Mouse (Mus musculus): Measurements from ENCODE around the gene Sdsl. TPM values are rescaled to one million over a fixed set of nuclear protein-coding genes. Genes with fewer than 3 reads are reported as not detected.

Gene Sdsl
- polyA plus RNA-seq, 1 experiment = not detected

DNA sequence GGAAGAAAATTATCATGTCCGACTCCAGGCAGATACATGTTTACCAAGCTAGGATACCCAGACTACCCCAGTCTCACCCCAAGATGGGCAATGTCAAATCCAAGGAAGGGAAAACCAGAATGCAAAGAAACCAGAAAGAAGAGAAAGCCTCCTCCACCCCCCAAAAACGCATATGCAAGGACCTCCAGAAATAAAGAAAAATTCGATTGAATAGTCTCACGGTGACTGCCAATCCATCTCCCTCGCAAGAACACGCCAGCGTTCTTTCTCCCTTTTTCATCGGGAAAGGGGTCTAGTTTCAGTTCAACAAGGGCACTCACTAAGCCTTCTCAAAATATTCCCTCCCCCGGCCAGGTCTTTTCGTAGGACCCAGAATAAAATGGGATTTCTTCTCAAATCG is 48.0 kb downstream of the Sdsl start:
- H3K4me3 ChIP-seq (ENCODE audit: insufficient read depth, low read length) = no peak overlapping the region
- TF ChIP-seq CTCF (IDR thresholded peaks at IDR 0.05; ENCODE audit: low read depth, low read length) = no peak
- no peak for TF ChIP-seq POLR2A (IDR thresholded peaks at IDR 0.05; ENCODE audit: borderline replicate concordance, low read depth, low read length)
- no peak overlapping the region for H3K27ac ChIP-seq (ENCODE audit: insufficient read depth, low read depth, low read length)
- no peaks in the 10 kb centered on the region for H3K4me1 ChIP-seq (ENCODE audit: control insufficient read depth, insufficient read depth, low read length)

DNA sequence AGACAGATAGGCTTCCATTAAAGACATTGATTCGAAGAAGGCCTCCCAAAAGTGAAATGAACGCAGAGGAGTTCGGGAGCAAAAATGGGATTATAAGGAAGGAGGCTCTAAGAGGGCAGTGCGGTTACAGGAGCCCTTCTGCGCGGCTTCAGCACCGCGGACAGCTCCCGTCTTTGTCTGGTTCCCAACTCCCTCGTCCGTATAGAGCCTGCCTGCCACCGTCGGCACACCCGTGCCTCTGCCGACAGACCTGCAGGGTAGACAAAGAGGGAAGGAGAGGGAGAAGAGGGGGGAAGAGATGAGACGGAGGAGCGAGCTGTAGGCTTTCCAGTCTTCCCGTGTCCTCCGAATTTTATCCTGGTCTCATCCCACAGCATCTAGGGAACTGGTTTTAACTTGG is 48.6 kb downstream of the Sdsl start:
- no peak overlapping the region for H3K4me3 ChIP-seq (ENCODE audit: insufficient read depth, low read length)
- no peak overlapping the region for H3K27ac ChIP-seq (ENCODE audit: insufficient read depth, low read depth, low read length)
- TF ChIP-seq POLR2A (IDR thresholded peaks at IDR 0.05; ENCODE audit: borderline replicate concordance, low read depth, low read length) (no peak), CTCF (IDR thresholded peaks at IDR 0.05; ENCODE audit: low read depth, low read length) (no peak)
- no peaks in the 10 kb centered on the region for H3K4me1 ChIP-seq (ENCODE audit: control insufficient read depth, insufficient read depth, low read length)

DNA sequence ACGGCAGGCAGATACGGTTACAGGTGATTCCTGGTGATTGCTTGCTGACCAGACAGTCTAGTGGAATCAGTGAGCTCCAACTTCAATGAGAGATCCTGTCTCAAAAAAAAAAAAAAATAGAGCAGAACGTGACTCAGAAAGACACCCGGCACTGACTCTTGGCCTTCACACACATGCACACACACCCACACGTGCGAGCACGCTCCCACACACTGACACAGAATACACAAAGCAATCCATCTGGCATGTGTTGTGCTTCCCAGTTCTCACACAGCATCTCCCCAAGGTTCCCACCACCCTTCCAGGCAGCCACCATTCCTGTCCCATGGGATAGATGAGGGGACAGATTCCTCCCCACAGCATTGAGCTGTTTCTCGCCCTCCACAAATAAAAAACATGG is 52.5 kb downstream of the Sdsl start:
- Histone ChIP-seq H3K4me3 (ENCODE audit: insufficient read depth, low read length) (no peak overlapping the region), H3K4me1 (ENCODE audit: control insufficient read depth, insufficient read depth, low read length) (no peaks in the 10 kb centered on the region), H3K27ac (ENCODE audit: insufficient read depth, low read depth, low read length) (no peak overlapping the region)
- TF ChIP-seq POLR2A (IDR thresholded peaks at IDR 0.05; ENCODE audit: borderline replicate concordance, low read depth, low read length) = no peak

DNA sequence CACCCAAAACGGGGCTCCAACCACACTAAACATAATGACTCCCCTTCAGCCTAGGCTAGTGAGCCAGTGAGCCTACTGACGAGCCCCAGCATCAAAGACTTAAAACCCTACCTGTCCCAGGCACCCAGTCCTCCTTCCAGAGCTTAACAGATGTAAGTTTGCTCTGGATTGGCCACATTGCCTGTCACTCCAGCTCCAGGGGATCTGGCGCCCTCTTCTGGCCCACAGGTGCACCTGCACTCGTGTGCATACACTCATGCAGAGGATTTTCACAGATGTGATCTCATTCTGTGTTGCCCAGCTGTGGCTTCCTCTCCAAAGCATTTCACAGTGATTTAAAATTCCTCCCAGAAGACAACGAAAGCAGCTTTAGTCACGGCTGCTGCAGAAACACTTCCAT is 59.2 kb downstream of the Sdsl start:
- no peaks in the 10 kb centered on the region for H3K4me1 ChIP-seq (ENCODE audit: control insufficient read depth, insufficient read depth, low read length)
- no peak overlapping the region for H3K27ac ChIP-seq (ENCODE audit: insufficient read depth, low read depth, low read length)
- no peak for TF ChIP-seq POLR2A (IDR thresholded peaks at IDR 0.05; ENCODE audit: borderline replicate concordance, low read depth, low read length)
- TF ChIP-seq CTCF (IDR thresholded peaks at IDR 0.05; ENCODE audit: low read depth, low read length) = peak; percentile 21; the same call in 1 of the 2 replicates
- H3K4me3 ChIP-seq (ENCODE audit: insufficient read depth, low read length) = no peak overlapping the region

DNA sequence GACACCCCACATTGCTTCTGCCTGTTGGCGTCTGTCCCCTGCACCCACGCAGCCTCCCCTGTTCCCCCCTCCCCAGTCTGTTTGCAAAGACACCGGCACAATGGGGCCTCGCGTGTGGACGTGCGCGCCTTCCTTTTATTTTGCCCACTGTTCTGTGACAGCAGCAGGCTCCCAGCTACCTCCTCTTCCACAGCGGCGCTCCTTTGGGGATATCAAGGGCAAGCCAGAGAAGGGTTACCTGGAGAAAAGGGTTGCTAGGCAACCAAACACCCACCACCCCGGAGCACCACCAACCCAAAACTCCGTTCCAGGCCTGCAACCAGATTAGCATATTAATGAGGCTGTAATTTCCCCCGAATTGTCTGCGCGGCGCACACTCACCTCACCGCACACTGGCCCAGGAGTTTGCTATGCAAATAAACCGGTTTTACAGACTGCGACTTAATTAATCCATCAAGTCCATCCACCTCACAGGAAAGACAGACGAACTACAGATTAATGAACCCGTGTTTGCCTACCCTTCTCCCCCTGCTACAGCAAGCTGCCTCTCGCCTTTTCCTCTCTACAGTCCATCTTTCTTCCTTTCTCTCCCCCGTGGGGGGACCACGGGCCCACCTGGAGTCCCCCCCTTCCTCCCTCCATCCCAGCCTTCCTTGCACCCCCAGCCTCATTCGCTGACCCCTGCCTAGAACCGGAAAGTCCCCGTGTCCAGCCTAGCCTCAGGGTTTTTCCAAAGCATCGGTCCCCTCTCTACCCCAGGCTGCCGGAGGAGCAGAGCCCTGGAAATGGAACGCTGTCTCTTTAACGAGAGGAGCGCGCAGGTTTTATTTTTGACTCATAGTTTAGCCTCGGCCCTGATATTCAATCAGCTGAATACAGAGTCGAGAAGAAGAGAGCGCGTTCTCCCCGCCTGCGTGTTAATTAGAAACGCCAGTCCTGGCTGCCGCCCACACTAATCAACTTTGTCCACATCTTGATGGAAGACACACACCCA is 62.9 kb downstream of the Sdsl start:
- no peak overlapping the region for H3K27ac ChIP-seq (ENCODE audit: insufficient read depth, low read depth, low read length)
- H3K4me1 ChIP-seq (ENCODE audit: control insufficient read depth, insufficient read depth, low read length) = no peaks in the 10 kb centered on the region
- TF ChIP-seq POLR2A (IDR thresholded peaks at IDR 0.05; ENCODE audit: borderline replicate concordance, low read depth, low read length) (no peak), CTCF (IDR thresholded peaks at IDR 0.05; ENCODE audit: low read depth, low read length) (no peak)
- no peak overlapping the region for H3K4me3 ChIP-seq (ENCODE audit: insufficient read depth, low read length)

DNA sequence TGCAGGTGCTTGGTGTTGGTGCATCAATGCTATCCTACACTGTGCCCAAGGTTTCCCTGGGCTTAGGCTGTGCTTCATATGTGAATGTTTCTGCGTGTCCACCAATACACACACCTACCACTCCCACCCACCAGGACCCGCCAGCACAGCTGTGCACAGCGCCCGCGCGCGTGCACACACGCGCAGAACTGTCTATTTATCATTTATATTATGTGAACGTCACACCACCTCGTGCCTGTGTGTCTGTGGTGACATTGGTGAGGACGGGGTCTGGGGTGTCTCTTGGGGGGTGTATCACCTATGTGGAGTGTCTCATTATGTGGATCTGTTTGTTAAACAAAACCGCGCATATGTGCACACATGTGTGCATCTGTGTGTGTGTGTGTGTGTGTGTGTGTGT is 63.7 kb downstream of the Sdsl start:
- Histone ChIP-seq H3K4me1 (ENCODE audit: control insufficient read depth, insufficient read depth, low read length) (no peaks in the 10 kb centered on the region), H3K27ac (ENCODE audit: insufficient read depth, low read depth, low read length) (no peak overlapping the region), H3K4me3 (ENCODE audit: insufficient read depth, low read length) (no peak overlapping the region)
- no peak for TF ChIP-seq POLR2A (IDR thresholded peaks at IDR 0.05; ENCODE audit: borderline replicate concordance, low read depth, low read length)
- no peak for TF ChIP-seq CTCF (IDR thresholded peaks at IDR 0.05; ENCODE audit: low read depth, low read length)

Other genes starting within 250 kb of the Sdsl start
- not detected in 2 replicates for gene Lhx5, start 41.1 kb downstream of the Sdsl start, polyA plus RNA-seq (2012; ENCODE audit: insufficient read depth, insufficient read length, missing spikeins)
- not detected in 2 replicates for gene Sds, start 3.7 kb upstream of the Sdsl start, polyA plus RNA-seq (2012; ENCODE audit: insufficient read depth, insufficient read length, missing spikeins)
- gene Plbd2, start 30.8 kb upstream of the Sdsl start, polyA plus RNA-seq (2012; ENCODE audit: insufficient read depth, insufficient read length, missing spikeins) = 46.8 and 55.1 TPM in 2 replicates
- gene Slc8b1, start 38.4 kb upstream of the Sdsl start, polyA plus RNA-seq (2012; ENCODE audit: insufficient read depth, insufficient read length, missing spikeins) = 73.1 and 79.4 TPM in 2 replicates
- gene Tpcn1, start 115.9 kb upstream of the Sdsl start, polyA plus RNA-seq (2012; ENCODE audit: insufficient read depth, insufficient read length, missing spikeins) = 104 and 121 TPM in 2 replicates
- 1.2 TPM in 1 of 2 replicates, not detected in the other for gene Iqcd, start 116.2 kb upstream of the Sdsl start, polyA plus RNA-seq (2012; ENCODE audit: insufficient read depth, insufficient read length, missing spikeins)
- gene Rita1, start 139.8 kb upstream of the Sdsl start, polyA plus RNA-seq (2012; ENCODE audit: insufficient read depth, insufficient read length, missing spikeins) = 3.8 and 4.0 TPM in 2 replicates
- gene Ddx54, start 139.9 kb upstream of the Sdsl start, polyA plus RNA-seq (2012; ENCODE audit: insufficient read depth, insufficient read length, missing spikeins) = 20.3 and 20.4 TPM in 2 replicates
- not detected in 2 replicates for gene Cfap73, start 161.4 kb upstream of the Sdsl start, polyA plus RNA-seq (2012; ENCODE audit: insufficient read depth, insufficient read length, missing spikeins)
- gene Rasal1, start 176.0 kb upstream of the Sdsl start, polyA plus RNA-seq (2012; ENCODE audit: insufficient read depth, insufficient read length, missing spikeins) = 0.65 TPM in 1 of 2 replicates, not detected in the other
- not detected in 2 replicates for gene Dtx1, start 239.1 kb upstream of the Sdsl start, polyA plus RNA-seq (2012; ENCODE audit: insufficient read depth, insufficient read length, missing spikeins)

Measured in bone marrow macrophage, adult 2 months (primary cell).